In genomic region chr1:152792736-152793494, GRCm38 (mm10) we compare ENCODE assay signal across 10 mouse cellular contexts. TPM values are rescaled to one million over a fixed set of nuclear protein-coding genes. Genes with fewer than 3 reads are reported as not detected.
DNase-seq lines count a peak whose midpoint lies in the region; ATAC-seq and TF ChIP-seq lines count a peak whose summit lies in the region.
"Had no signal": no experiment of that assay in that cellular context is flagged by ENCODE, and none has a peak within 500 bp of the region (broad histone marks: within the 10 kb centered on the region; RNA-seq: fewer than 3 reads in every experiment).

No protein-coding gene starts in this region.

- TF ChIP-seq CTCF in cortical plate, adult 2 months (IDR thresholded peaks at IDR 0.05; ENCODE audit: extremely low read depth, insufficient read depth, low read length) = no peak
- no peak for TF ChIP-seq CTCF in midbrain, postnatal 0 days (IDR thresholded peaks at IDR 0.05)

- WGBS in hindbrain, embryonic 10.5 days = 9% methylated on average over 12 of the region's 12 CpGs
- WGBS in midbrain, postnatal 0 days = 26% methylated on average over 12 of the region's 12 CpGs

- H3K4me1 ChIP-seq in cortical plate, adult 2 months (ENCODE audit: control insufficient read depth, insufficient read depth, low read length) = no peaks in the 10 kb centered on the region
- H3K4me1 ChIP-seq in hindbrain, embryonic 10.5 days (replicated peaks) = peaks cover 53% of the 10 kb centered on the region
- H3K4me1 ChIP-seq in midbrain, postnatal 0 days (ENCODE audit: insufficient read depth, low read length) = no peaks in the 10 kb centered on the region

- H3K27me3 ChIP-seq in hindbrain, embryonic 10.5 days (ENCODE audit: insufficient read depth, poor library complexity, severe bottlenecking) = no peaks in the 10 kb centered on the region
- H3K27me3 ChIP-seq in midbrain, postnatal 0 days (ENCODE audit: insufficient read depth, low read length) = no peaks in the 10 kb centered on the region

- 0 out of 2 replicates have a peak, but pooled peaks cover 4% of the 10 kb centered on the region for H3K9me3 ChIP-seq in hindbrain, embryonic 10.5 days
- H3K9me3 ChIP-seq in midbrain, postnatal 0 days (ENCODE audit: low read length) = no peaks in the 10 kb centered on the region

- no peak overlapping the region for H3K4me3 ChIP-seq in cortical plate, adult 2 months (ENCODE audit: insufficient read depth, low read length)
- peak overlapping the region; percentile 11; the same call in 1 of the 2 replicates for H3K4me3 ChIP-seq in hindbrain, embryonic 10.5 days
- no peak overlapping the region for H3K4me3 ChIP-seq in midbrain, postnatal 0 days (ENCODE audit: low read depth, low read length)

- H3K27ac ChIP-seq in cortical plate, adult 2 months (ENCODE audit: insufficient read depth, low read length) = peak overlapping the region; percentile 80
- peak overlapping the region; percentile 83 for H3K27ac ChIP-seq in hindbrain, embryonic 10.5 days
- H3K27ac ChIP-seq in midbrain, postnatal 0 days (ENCODE audit: low read depth, low read length) = no peak overlapping the region

- no peak for TF ChIP-seq POLR2A in cortical plate, adult 2 months (IDR thresholded peaks at IDR 0.05; ENCODE audit: extremely low read depth, insufficient read depth, low read length)

- no peak overlapping the region for H3K9ac ChIP-seq in midbrain, postnatal 0 days (replicated peaks; ENCODE audit: low read length, poor library complexity, severe bottlenecking)

- no peaks in the 10 kb centered on the region for H3K36me3 ChIP-seq in hindbrain, embryonic 10.5 days
- no peaks in the 10 kb centered on the region for H3K36me3 ChIP-seq in midbrain, postnatal 0 days (ENCODE audit: insufficient read depth, low read length)

- peak; percentile 66 for DNase-seq in layer of hippocampus, adult 11-12 months (ENCODE audit: low spot score)
- DNase-seq in layer of hippocampus, adult 9-10 months (ENCODE audit: low spot score) = no peak
- peak; percentile 64 for DNase-seq in hindbrain, embryonic 10.5 days (ENCODE audit: low spot score)
- DNase-seq in midbrain, postnatal 0 days (ENCODE audit: low spot score) = peak; percentile 51
- no peak for DNase-seq in c-Kit-positive CD71-positive TER-119-positive erythroid progenitor cells, embryonic 14.5 days (ENCODE audit: low spot score)
- no peak for DNase-seq in spleen, postnatal 14 days (ENCODE audit: low spot score in 2 of 2)

- H3K4me2 ChIP-seq in midbrain, postnatal 0 days (ENCODE audit: low read depth, low read length, poor library complexity, severe bottlenecking) = no peak overlapping the region

- ATAC-seq in midbrain, postnatal 0 days (ENCODE audit: low FRiP score) = no peak; the same call in 1 of the 2 replicates
- no peak for ATAC-seq in megakaryocyte, adult 5-6 weeks (ENCODE audit: poor library complexity, severe bottlenecking)

RNA-seq across cellular contexts. Expression of gene Ncf2, which starts 7.1 kb away (rescaled TPM):
- polyA plus RNA-seq in cortical plate, adult 2 months (2012; rRNA removed) = 4.8 and 5.4 TPM in 2 replicates
- polyA plus RNA-seq in hindbrain, embryonic 10.5 days (2016; fragmentation: Nextera tagmentation; extraction: Ambion mirVana) = 2.5 and 4.2 TPM in 2 replicates
- 1.2 and 1.6 TPM in 2 replicates for total RNA-seq in midbrain, postnatal 0 days (2014; rRNA removed)
- polyA plus RNA-seq in midbrain, postnatal 0 days (2015; fragmentation: Nextera tagmentation; extraction: Ambion mirVana) = 1.8 and 1.9 TPM in 2 replicates
- 252 and 267 TPM in 2 replicates for total RNA-seq in megakaryocyte, adult 5-6 weeks (2015)
- 373 and 410 TPM in 2 replicates for total RNA-seq in megakaryocyte, adult 5-6 weeks (2017)

RNA-seq across cellular contexts. Expression of gene Arpc5, which starts 26.6 kb away (rescaled TPM):
- 103 and 111 TPM in 2 replicates for polyA plus RNA-seq in cortical plate, adult 2 months (2012; rRNA removed)
- 231 and 256 TPM in 2 replicates for polyA plus RNA-seq in hindbrain, embryonic 10.5 days (2016; fragmentation: Nextera tagmentation; extraction: Ambion mirVana)
- total RNA-seq in midbrain, postnatal 0 days (2014; rRNA removed) = 168 and 207 TPM in 2 replicates
- 384 and 410 TPM in 2 replicates for polyA plus RNA-seq in midbrain, postnatal 0 days (2015; fragmentation: Nextera tagmentation; extraction: Ambion mirVana)
- 786 and 868 TPM in 2 replicates for total RNA-seq in megakaryocyte, adult 5-6 weeks (2015)
- total RNA-seq in megakaryocyte, adult 5-6 weeks (2017) = 396 and 424 TPM in 2 replicates

RNA-seq across cellular contexts. Expression of gene Rgl1, which starts 26.8 kb away (rescaled TPM):
- 55.6 and 57.7 TPM in 2 replicates for polyA plus RNA-seq in cortical plate, adult 2 months (2012; rRNA removed)
- polyA plus RNA-seq in hindbrain, embryonic 10.5 days (2016; fragmentation: Nextera tagmentation; extraction: Ambion mirVana) = 27.1 and 28.9 TPM in 2 replicates
- total RNA-seq in midbrain, postnatal 0 days (2014; rRNA removed) = 14.3 and 16.9 TPM in 2 replicates
- polyA plus RNA-seq in midbrain, postnatal 0 days (2015; fragmentation: Nextera tagmentation; extraction: Ambion mirVana) = 13.8 and 16.2 TPM in 2 replicates
- 1.7 and 3.0 TPM in 2 replicates for total RNA-seq in megakaryocyte, adult 5-6 weeks (2015)
- total RNA-seq in megakaryocyte, adult 5-6 weeks (2017) = 2.9 TPM in 2 replicates

RNA-seq across cellular contexts. Expression of gene Apobec4, which starts 42.6 kb away (rescaled TPM):
- polyA plus RNA-seq in cortical plate, adult 2 months (2012; rRNA removed) = not detected in 2 replicates
- not detected in 2 replicates for polyA plus RNA-seq in hindbrain, embryonic 10.5 days (2016; fragmentation: Nextera tagmentation; extraction: Ambion mirVana)
- not detected in 2 replicates for total RNA-seq in midbrain, postnatal 0 days (2014; rRNA removed)
- not detected in 2 replicates for polyA plus RNA-seq in midbrain, postnatal 0 days (2015; fragmentation: Nextera tagmentation; extraction: Ambion mirVana)
- not detected in 2 replicates for total RNA-seq in megakaryocyte, adult 5-6 weeks (2015)
- not detected in 2 replicates for total RNA-seq in megakaryocyte, adult 5-6 weeks (2017)
- total RNA-seq: left cerebral cortex, postnatal 25 days had no signal
- polyA plus RNA-seq: heart, embryonic 16.5 days had no signal

Comparison
In these comparisons a context has a peak if more than half of its experiments do, and no peak if none do; other contexts are left out.
1. DNase-seq: peak in layer of hippocampus, adult 11-12 months (single experiment), hindbrain, embryonic 10.5 days (single experiment) and midbrain, postnatal 0 days (single experiment); none in layer of hippocampus, adult 9-10 months (single experiment), c-Kit-positive CD71-positive TER-119-positive erythroid progenitor cells, embryonic 14.5 days (single experiment) and spleen, postnatal 14 days (0 of 2).